Mouse (Mus musculus): ENCODE data around the gene Fam114a1.

Fam114a1 gene

DNA sequence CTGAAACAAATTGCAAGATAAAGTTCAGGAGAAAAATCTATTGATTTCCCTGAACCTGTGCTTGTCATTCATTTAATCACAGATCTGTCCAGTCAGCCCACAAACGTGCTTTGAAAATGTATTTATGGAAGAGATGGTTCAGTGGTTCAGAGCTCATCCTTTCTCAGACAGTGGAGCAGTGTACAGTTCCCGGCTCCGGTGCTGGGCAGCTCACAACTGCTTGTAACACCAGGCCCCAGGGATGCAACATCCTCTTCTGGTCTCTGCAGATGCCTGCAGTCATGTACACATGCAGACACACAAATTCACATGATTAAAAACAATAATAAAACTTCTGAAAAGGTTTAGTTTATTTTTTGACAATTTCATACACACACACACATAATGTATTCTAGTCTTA is 81.6 kb downstream of the Fam114a1 start:
- DNase-seq (ENCODE audit: low spot score in 2 of 2): no peak

DNA sequence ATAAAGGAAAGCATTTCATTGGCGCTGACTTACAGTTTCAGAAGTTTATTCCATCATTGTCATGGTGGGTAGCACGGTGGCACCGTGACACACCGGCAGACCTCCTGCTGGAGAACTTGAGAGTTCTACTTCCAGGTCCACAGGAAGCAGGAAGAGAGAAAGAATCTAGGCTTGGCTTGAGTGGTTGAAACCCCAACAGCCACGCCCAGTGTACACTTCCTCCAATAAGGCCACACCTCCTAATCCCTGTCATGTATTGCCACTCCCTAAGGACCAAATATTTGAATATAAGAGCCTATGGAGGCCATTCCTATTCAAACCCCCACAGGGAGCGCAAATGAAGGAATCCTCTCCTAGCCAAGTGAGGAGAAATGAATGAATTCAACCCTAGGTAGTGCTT is 87.7 kb downstream of the Fam114a1 start:
- no peak for DNase-seq (ENCODE audit: low spot score in 2 of 2)

DNA sequence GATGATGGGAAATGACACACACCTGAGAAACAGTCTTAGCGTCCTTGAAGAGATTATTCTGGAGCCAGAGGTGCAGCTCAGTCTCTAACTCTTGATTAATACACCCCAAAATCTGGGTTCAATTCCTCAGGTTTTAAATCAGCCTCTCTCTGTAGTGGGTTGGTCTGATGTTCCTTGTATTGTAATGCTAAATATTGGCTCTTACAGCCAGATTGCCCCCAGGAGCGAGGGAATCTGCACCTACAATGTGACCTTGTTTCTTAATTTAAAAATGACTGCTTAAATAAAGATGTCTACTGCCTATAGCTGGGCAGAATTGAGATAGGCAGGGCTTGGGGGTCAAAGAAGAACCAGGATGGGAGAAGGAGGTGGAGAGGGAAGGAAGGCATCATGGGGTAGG is 89.9 kb downstream of the Fam114a1 start:
- no peak for DNase-seq (ENCODE audit: low spot score in 2 of 2)

- no peak for DNase-seq (ENCODE audit: low spot score in 2 of 2)
Observed at GRCm38 (mm10) chr5:65062236-65062635, 92.4 kb downstream of the Fam114a1 start.

- no peak for DNase-seq (ENCODE audit: low spot score in 2 of 2)
Observed at GRCm38 (mm10) chr5:65063266-65063665, 93.4 kb downstream of the Fam114a1 start.

GRCm38 (mm10) chr5:65068166-65068565 is 98.3 kb downstream of the Fam114a1 start:
- DNase-seq (ENCODE audit: low spot score in 2 of 2): no peak

DNA sequence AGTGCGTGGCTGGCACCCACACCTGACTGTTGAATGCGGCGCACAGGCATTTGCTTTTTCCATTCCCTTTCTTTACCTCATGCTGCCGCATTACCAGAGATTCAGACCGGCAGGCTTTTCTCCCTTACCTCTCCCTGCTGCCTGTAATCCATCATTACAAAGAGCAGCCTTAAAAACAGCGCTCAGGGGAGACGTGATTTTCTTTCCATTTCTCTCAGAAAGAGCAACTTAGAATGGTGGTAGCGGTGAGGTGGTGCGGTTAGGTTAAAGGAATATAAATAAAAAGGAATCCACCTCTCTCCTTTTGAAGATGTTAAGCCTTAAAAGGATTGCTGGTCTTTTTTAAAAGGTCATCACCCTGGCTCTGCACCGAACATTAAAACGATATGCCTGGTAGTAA is 100.0 kb downstream of the Fam114a1 start:
- DNase-seq (ENCODE audit: low spot score in 2 of 2): no peak

DNA sequence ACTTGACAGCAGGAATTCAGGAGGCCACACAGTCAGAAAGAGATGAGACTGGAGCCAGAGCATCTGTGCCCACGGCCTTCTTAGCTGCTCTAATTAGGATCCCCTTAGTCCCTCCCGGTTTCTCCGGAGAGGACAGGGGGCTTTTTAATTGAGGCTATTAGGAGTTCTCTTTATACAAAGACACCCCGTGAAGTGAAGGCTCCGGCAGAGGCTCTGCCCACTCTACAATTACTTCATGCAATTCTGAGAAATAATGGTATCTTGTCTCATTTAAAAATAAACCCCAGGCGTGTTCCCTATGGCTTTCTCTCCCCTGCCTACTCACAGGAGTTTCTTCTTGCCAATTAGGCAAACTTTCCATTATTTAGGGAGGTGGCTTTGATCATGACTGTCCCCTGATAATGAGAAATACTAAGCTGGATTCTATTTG is 101.8 kb downstream of the Fam114a1 start:
- DNase-seq (ENCODE audit: low spot score in 2 of 2): no peak

DNA sequence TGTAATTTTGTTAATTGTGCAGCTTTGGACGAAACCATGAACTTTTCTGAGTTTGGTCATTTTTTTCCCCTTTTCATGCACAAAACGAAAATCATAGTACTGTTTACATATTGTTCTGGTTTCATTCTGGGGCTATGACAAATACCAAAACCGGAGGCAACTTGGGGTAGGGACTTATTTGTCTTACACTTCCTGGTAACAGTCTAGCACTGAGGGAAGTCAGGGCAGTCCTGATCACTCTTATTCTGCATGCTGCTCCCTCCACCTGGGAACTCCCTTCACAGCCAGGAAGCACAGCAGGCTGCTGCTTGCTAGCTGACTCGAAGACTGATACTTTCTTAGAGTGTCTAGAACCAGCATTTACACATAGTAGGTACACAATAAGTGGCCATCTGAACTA is 103.4 kb downstream of the Fam114a1 start:
- DNase-seq (ENCODE audit: low spot score in 2 of 2): no peak

GRCm38 (mm10) chr5:65074693-65075092 is 104.8 kb downstream of the Fam114a1 start:
- no peak for DNase-seq (ENCODE audit: low spot score in 2 of 2)

GRCm38 (mm10) chr5:65076087-65076486 is 106.2 kb downstream of the Fam114a1 start:
- DNase-seq (ENCODE audit: low spot score in 2 of 2): no peak

DNA sequence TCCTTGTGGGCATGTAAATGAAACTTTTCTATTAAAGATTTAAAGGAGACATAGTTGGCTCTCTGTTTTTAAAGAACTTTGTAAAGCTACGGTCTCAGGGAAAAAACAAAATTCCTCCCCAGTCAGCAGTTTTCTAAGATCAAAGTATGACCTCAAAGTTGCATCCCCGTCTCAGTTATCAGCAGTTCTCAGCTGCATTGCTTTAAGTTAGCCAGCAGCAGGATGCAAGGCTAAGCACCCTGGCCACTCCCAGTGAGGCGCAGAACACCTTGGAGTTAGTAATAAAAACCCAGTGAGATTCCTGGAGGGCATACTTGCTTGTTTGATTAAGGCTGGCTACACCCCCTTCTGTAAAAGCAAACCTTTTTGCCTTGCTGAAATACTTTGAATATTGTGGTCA is 106.9 kb downstream of the Fam114a1 start:
- DNase-seq (ENCODE audit: low spot score in 2 of 2): no peak

- DNase-seq (ENCODE audit: low spot score in 2 of 2): no peak
Observed at GRCm38 (mm10) chr5:65078081-65078480, 108.2 kb downstream of the Fam114a1 start.

GRCm38 (mm10) chr5:65079881-65080280 is 110.0 kb downstream of the Fam114a1 start:
- no peak for DNase-seq (ENCODE audit: low spot score in 2 of 2)

GRCm38 (mm10) chr5:65081836-65082235 is 112.0 kb downstream of the Fam114a1 start:
- DNase-seq (ENCODE audit: low spot score in 2 of 2): no peak

GRCm38 (mm10) chr5:65086522-65086921 is 116.7 kb downstream of the Fam114a1 start:
- DNase-seq (ENCODE audit: low spot score in 2 of 2): no peak

- no peak for DNase-seq (ENCODE audit: low spot score in 2 of 2)
Observed at GRCm38 (mm10) chr5:65089707-65090106, 119.8 kb downstream of the Fam114a1 start.

DNA sequence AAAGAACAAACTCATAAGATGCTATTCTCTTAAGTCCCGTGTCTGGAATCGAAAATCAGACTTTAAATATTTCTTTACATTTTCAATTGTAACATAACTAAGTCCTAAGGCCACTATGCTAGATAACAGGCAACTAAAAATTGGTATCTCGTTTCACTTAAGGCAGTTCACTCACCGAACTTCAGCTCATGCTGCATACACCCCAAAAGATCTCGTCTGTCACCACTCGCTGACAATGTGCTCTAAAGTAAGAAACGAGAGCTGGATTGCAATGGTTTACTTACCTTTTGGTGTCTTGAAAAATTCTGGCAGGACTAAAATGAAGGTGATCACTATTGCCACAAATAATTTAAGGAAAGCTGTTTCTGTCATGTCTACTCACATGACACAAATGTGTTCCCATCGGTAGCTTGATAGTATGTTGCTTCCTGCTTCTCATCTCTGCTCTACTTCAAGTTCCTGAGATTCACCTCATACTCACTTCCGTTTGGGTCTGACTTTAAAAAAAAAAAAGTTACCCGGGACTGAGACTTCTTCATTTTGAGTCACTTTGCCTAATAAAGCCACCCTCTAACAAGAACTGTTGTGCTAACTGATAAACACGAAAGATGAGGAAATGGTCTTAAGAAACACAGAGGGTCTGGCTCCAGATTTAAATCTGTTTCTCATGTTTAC is 121.5 kb downstream of the Fam114a1 start:
- DNase-seq (ENCODE audit: low spot score in 2 of 2): no peak
